Mouse (Mus musculus) ES-E14 (cell line): Measurements from ENCODE around the gene Gtf2ird2. TPM values are rescaled to one million over a fixed set of nuclear protein-coding genes. Genes with fewer than 3 reads are reported as not detected.
A peak's percentile ranks its signal among the peaks of the same experiment; 100 is the strongest.

ENCODE experiments used
- DNase-seq: peaks from one replicate; pipeline ENCODE4 v3.0.0-alpha.2; 2013; ENCODE audit warnings: low read depth, low spot score
- H3K27ac ChIP-seq: 2 replicates; pipeline ENCODE4 v1.5.1; 2012; ENCODE audit warnings: low read depth, mild to moderate bottlenecking, low read length, moderate library complexity, mixed read lengths; ENCODE audit not compliant: poor library complexity, insufficient read depth, severe bottlenecking
- H3K36me3 ChIP-seq: 2 replicates; pipeline ENCODE4 v1.6.1; 2012; ENCODE audit warnings: mild to moderate bottlenecking, low read length, moderate library complexity, mixed read lengths; ENCODE audit not compliant: control insufficient read depth, poor library complexity, insufficient read depth, severe bottlenecking
- H3K4me1 ChIP-seq, 2 experiments: fragments of 150-350 bp in 1 of 2; sonication (generic) in 1 of 2; 2 replicates each; pipeline ENCODE4 v1.6.1; 2012; ENCODE audit warnings: low read length in 2 of 2, mild to moderate bottlenecking in 1 of 2, mixed read lengths in 1 of 2; ENCODE audit not compliant: control insufficient read depth in 2 of 2, insufficient read depth in 2 of 2, poor library complexity in 1 of 2
- H3K4me3 ChIP-seq, 2 experiments: fragments of 150-350 bp in 1 of 2; sonication (generic) in 1 of 2; 2 replicates each; pipeline ENCODE4 v1.5.1; 2012; ENCODE audit warnings: low read length in 2 of 2, low read depth in 1 of 2, mild to moderate bottlenecking in 1 of 2, mixed read lengths in 1 of 2; ENCODE audit not compliant: insufficient read depth in 1 of 2, poor library complexity in 1 of 2, severe bottlenecking in 1 of 2
- H3K9ac ChIP-seq: 2 replicates; pipeline ENCODE4 v1.6.1; 2012; ENCODE audit warnings: low read depth, mild to moderate bottlenecking, low read length, mixed read lengths; ENCODE audit not compliant: poor library complexity, insufficient read depth, severe bottlenecking
- H3K9me3 ChIP-seq: fragments of 150-350 bp; sonication (generic); 2 replicates; pipeline ENCODE4 v1.6.1; 2012; ENCODE audit warnings: low read depth, mild to moderate bottlenecking, low read length; ENCODE audit not compliant: control insufficient read depth, insufficient read depth
- CHD2 ChIP-seq: IDR thresholded peaks from 2 replicates; pipeline ENCODE4 v1.6.1; 2014; ENCODE audit warnings: mild to moderate bottlenecking, low read depth, low read length, inconsistent platforms
- HCFC1 ChIP-seq: IDR thresholded peaks from 2 replicates; pipeline ENCODE4 v1.6.1; 2012; ENCODE audit warnings: low read length, inconsistent platforms, borderline replicate concordance; ENCODE audit not compliant: insufficient read depth
- MAFK ChIP-seq: IDR thresholded peaks from 2 replicates; pipeline ENCODE4 v1.6.1; 2014; ENCODE audit warnings: mild to moderate bottlenecking, low read depth, low read length, inconsistent platforms; ENCODE audit not compliant: insufficient read depth
- ZC3H11A ChIP-seq: IDR thresholded peaks from 2 replicates; pipeline ENCODE4 v1.6.1; 2012; ENCODE audit warnings: low read depth, mild to moderate bottlenecking, inconsistent platforms, low read length, borderline replicate concordance
- ZNF384 ChIP-seq: IDR thresholded peaks from 2 replicates; pipeline ENCODE4 v1.6.1; 2012; ENCODE audit warnings: low read depth, low read length, inconsistent platforms
- in situ Hi-C, 2 experiments: fragments of 600-800 bp; cut with MboI; formaldehyde crosslinking; loops; one replicate each; pipeline ENCODE4 v1.15.1; 2025; ENCODE audit warnings: low sequenced_read_pairs in 2 of 2, inconsistent platforms in 1 of 2; ENCODE audit not compliant: unreplicated experiment in 2 of 2
- total RNA-seq: library from RNA; depleted of rRNA; stranded (reverse); fragments of 300-350 nt; gene quantifications from 2 replicates; pipeline ENCODE4 v1.2.3, GENCODE M21; 2012

Gtf2ird2 gene
- total RNA-seq, 1 experiment, result 2.3 TPM

DNA sequence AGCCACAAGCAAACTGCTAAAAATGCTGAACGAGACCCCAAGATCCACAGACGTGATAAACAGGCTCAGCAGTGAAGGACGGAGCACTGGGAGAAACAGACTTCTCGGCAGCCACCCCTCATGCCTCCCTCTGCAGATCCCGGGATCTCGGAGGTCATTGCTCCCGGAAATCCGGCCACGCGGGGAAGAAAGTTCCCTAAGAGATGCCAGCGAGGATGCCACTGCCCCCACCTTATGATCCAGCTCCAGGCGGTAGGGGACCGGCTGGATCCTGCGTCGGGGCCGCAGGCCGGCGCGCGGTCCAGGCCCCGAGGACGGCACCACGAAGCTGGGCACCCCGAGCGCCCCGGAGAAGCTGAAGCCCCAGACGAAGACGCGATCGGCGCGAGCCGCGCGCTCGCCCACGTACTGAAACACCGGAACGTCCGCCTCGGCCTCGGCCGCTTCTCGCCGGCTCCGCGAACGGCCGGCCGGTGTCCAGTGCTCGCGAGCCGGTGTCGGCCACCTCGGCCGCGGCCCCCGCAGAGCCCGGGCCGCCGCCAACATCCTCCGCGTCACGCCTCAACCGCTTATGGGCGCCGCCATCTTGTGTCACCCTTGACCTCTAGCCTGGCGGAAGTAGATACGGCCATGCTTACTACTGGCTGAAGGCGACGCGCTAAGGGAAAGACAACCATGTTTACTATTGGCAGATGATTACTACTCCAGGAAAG, 7.5 kb upstream of the Gtf2ird2 start, which contains the start of gene Rcc1l:
Gene Rcc1l, minus strand, starts transcription at position 606 of the 713 bp plus-strand sequence.
- no peaks in the 10 kb centered on the region for H3K9me3 ChIP-seq
- in situ Hi-C loops, result no loop called here

DNA sequence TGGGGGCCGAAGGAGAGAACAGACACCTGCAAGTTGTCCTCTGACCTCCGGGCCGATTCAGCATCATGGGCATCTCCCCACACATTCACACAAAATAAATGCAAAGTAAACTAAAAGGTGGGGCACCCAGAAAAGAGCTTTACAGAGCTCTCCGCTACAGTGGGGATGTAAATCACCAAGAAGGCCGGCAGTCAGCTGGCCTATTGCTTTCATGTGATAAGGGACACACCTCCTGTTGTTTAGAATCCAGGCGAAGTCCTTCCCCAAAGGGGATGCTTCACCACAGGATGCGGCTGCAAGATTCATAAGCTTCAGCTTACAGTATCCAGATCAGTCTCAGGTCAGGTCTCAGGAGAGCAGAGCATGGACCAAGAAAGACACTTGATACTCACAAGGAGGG, 5.3 kb upstream of the Gtf2ird2 start:
- H3K4me1 ChIP-seq, result peaks cover 5 to 23% of the 10 kb centered on the region in 2 experiments; a peak in 3 of 4 replicates
- DNase-seq, result no peak
- no peak overlapping the region for H3K27ac ChIP-seq
- no peaks in the 10 kb centered on the region for H3K9me3 ChIP-seq
- H3K4me3 ChIP-seq, result no peak overlapping the region
- peaks cover 2% of the 10 kb centered on the region; the same call in 1 of the 2 replicates for H3K36me3 ChIP-seq
- H3K9ac ChIP-seq, result no peak overlapping the region
- in situ Hi-C loops, result no loop called here
- TF ChIP-seq ZNF384, result no peak
- no peak for TF ChIP-seq HCFC1
- no peak for TF ChIP-seq MAFK
- TF ChIP-seq CHD2, result no peak
- no peak for TF ChIP-seq ZC3H11A

More for the DNA sequence above, 7.5 kb upstream of the Gtf2ird2 start, which contains the start of gene Rcc1l:
- Histone ChIP-seq H3K4me3 (peak within 1 kb of the TSS; percentile 82 to 90), H3K4me1 (peaks cover 5 to 17% of the 10 kb centered on the region in 2 experiments; a peak in 2 of 4 replicates), H3K36me3 (peaks cover 12% of the 10 kb centered on the region; the same call in 1 of the 2 replicates), H3K27ac (peak within 1 kb of the TSS; percentile 71), H3K9ac (peak within 1 kb of the TSS; percentile 91)
- TF ChIP-seq CHD2 (peak; percentile 80), HCFC1 (peak; percentile 95), ZC3H11A (no peak)
- peak; percentile 78 for DNase-seq

DNA sequence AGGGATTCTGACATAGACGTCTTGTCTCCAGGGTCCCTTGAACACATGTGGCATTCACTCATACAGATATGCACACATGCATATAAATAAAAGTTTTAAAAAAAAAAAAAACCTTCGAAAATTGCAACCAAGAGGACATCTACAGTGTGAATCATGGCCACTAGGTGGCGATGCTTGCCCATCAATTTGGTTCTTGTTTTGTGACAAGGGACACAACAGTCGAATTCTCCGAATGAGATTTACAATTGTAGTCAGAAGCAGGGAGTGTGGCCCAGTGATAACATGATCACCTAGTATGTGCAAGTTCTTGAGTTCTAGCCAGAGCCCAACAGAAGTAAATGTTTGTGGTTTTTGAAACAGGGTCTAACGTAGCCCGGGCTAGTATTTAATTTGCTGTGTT, 3.9 kb upstream of the Gtf2ird2 start:
- Histone ChIP-seq H3K9me3 (no peaks in the 10 kb centered on the region), H3K4me3 (no peak overlapping the region), H3K36me3 (no peaks in the 10 kb centered on the region), H3K9ac (no peak overlapping the region), H3K4me1 (peaks cover 5 to 20% of the 10 kb centered on the region in 2 experiments; a peak in 3 of 4 replicates), H3K27ac (no peak overlapping the region)
- peak; percentile 65 for DNase-seq
- in situ Hi-C loops, result loop anchor here in 1 of 2 experiments (10.0 kb wide), 2 partner anchors 165 to 285 kb away; no protein-coding TSS in a partner anchor
- no peak for TF ChIP-seq CHD2
- no peak for TF ChIP-seq MAFK
- TF ChIP-seq ZC3H11A, result peak; percentile 78
- peak; percentile 95 for TF ChIP-seq ZNF384
- no peak for TF ChIP-seq HCFC1

DNA sequence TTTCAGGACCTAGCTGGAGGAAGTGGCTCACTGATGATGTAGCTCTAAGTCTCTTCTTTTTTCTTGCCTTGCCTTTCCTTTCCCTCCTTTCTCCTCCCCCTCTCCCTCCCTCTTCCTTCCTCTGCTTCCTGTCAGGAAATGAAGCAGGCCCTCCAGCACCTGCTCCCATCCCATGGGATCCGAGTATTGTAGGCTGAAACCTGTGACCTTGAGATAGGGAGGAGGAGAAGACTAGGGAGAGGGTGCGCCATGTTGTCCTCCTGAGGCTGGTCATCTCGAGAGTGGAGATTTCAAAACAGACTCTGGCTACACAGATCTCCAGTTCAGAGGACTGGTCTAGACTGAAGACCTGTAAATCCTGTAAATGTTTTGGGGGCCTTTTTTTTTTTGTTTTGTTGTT, 1.6 kb upstream of the Gtf2ird2 start:
- peak overlapping the region; percentile 97; the same call in 1 of the 2 replicates for H3K27ac ChIP-seq
- no peaks in the 10 kb centered on the region for H3K9me3 ChIP-seq
- no peaks in the 10 kb centered on the region for H3K36me3 ChIP-seq
- TF ChIP-seq HCFC1 (no peak), CHD2 (no peak), ZC3H11A (no peak), ZNF384 (no peak), MAFK (no peak)
- peak overlapping the region; percentile 9 to 85; a peak in 1 of 4 replicates for H3K4me3 ChIP-seq
- DNase-seq, result no peak
- H3K9ac ChIP-seq, result peak overlapping the region; percentile 97; the same call in 1 of the 2 replicates
- in situ Hi-C loops, result loop anchor here in 1 of 2 experiments (10.0 kb wide), 2 partner anchors 163 to 283 kb away; no protein-coding TSS in a partner anchor
- peaks cover 5 to 17% of the 10 kb centered on the region in 2 experiments; a peak in 3 of 4 replicates for H3K4me1 ChIP-seq
